Mouse (Mus musculus): ENCODE data around the gene Hykk. TPM values are rescaled to one million over a fixed set of nuclear protein-coding genes. Genes with fewer than 3 reads are reported as not detected.

The Hykk gene
- 0.01 TPM in 1 of 2 replicates, not detected in the other for polyA plus RNA-seq (2012)

GRCm38 (mm10) chr9:54917010-54917677 lies at the start of gene Hykk:
Hykk (plus strand) TSS chr9:54917283.
- TF ChIP-seq GATA1 (IDR thresholded peaks at IDR 0.05; ENCODE audit: low read length): no peak
- no peak for TF ChIP-seq TAL1 (IDR thresholded peaks at IDR 0.05; ENCODE audit: low read length)
- no peaks in the 10 kb centered on the region for H3K36me3 ChIP-seq (ENCODE audit: control insufficient read depth)
- peaks cover 19% of the 10 kb centered on the region for H3K27me3 ChIP-seq (ENCODE audit: control insufficient read depth)
- peak within 1 kb of the TSS; percentile 57 for H3K4me3 ChIP-seq (replicated peaks)
- peaks cover 5% of the 10 kb centered on the region for H3K9me3 ChIP-seq (ENCODE audit: control insufficient read depth, low read length)
- H3K4me1 ChIP-seq (ENCODE audit: control insufficient read depth): peaks cover 6% of the 10 kb centered on the region

GRCm38 (mm10) chr9:54878759-54879158 lies 38.3 kb upstream of the Hykk start:
- TF ChIP-seq TAL1 (IDR thresholded peaks at IDR 0.05; ENCODE audit: low read length) (no peak), GATA1 (IDR thresholded peaks at IDR 0.05; ENCODE audit: low read length) (no peak)
- peaks cover 82% of the 10 kb centered on the region for H3K36me3 ChIP-seq (ENCODE audit: control insufficient read depth)
- H3K4me3 ChIP-seq (replicated peaks): no peak overlapping the region
- no peaks in the 10 kb centered on the region for H3K9me3 ChIP-seq (ENCODE audit: control insufficient read depth, low read length)
- H3K27me3 ChIP-seq (ENCODE audit: control insufficient read depth): no peaks in the 10 kb centered on the region
- peaks cover 3% of the 10 kb centered on the region for H3K4me1 ChIP-seq (ENCODE audit: control insufficient read depth)

- peaks cover 74% of the 10 kb centered on the region for H3K36me3 ChIP-seq (ENCODE audit: control insufficient read depth)
- no peak overlapping the region for H3K4me3 ChIP-seq (replicated peaks)
- H3K9me3 ChIP-seq (ENCODE audit: control insufficient read depth, low read length): no peaks in the 10 kb centered on the region
- TF ChIP-seq TAL1 (IDR thresholded peaks at IDR 0.05; ENCODE audit: low read length) (no peak), GATA1 (IDR thresholded peaks at IDR 0.05; ENCODE audit: low read length) (no peak)
- H3K4me1 ChIP-seq (ENCODE audit: control insufficient read depth): no peaks in the 10 kb centered on the region
- no peaks in the 10 kb centered on the region for H3K27me3 ChIP-seq (ENCODE audit: control insufficient read depth)
These were observed 25.0 kb upstream of the Hykk start for GRCm38 (mm10) chr9:54892111-54892510.

GRCm38 (mm10) chr9:54897097-54897496 lies 20.0 kb upstream of the Hykk start:
- Histone ChIP-seq H3K36me3 (ENCODE audit: control insufficient read depth) (peaks cover 82% of the 10 kb centered on the region), H3K27me3 (ENCODE audit: control insufficient read depth) (no peaks in the 10 kb centered on the region), H3K4me1 (ENCODE audit: control insufficient read depth) (no peaks in the 10 kb centered on the region), H3K9me3 (ENCODE audit: control insufficient read depth, low read length) (no peaks in the 10 kb centered on the region), H3K4me3 (replicated peaks) (no peak overlapping the region)
- TF ChIP-seq GATA1 (IDR thresholded peaks at IDR 0.05; ENCODE audit: low read length): no peak
- no peak for TF ChIP-seq TAL1 (IDR thresholded peaks at IDR 0.05; ENCODE audit: low read length)

GRCm38 (mm10) chr9:54909446-54909845 lies 7.6 kb upstream of the Hykk start:
- Histone ChIP-seq H3K9me3 (ENCODE audit: control insufficient read depth, low read length) (no peaks in the 10 kb centered on the region), H3K36me3 (ENCODE audit: control insufficient read depth) (peaks cover 58% of the 10 kb centered on the region), H3K27me3 (ENCODE audit: control insufficient read depth) (no peaks in the 10 kb centered on the region), H3K4me3 (replicated peaks) (no peak overlapping the region), H3K4me1 (ENCODE audit: control insufficient read depth) (no peaks in the 10 kb centered on the region)
- TF ChIP-seq GATA1 (IDR thresholded peaks at IDR 0.05; ENCODE audit: low read length) (no peak), TAL1 (IDR thresholded peaks at IDR 0.05; ENCODE audit: low read length) (no peak)

- peaks cover 19% of the 10 kb centered on the region for H3K27me3 ChIP-seq (ENCODE audit: control insufficient read depth)
- H3K36me3 ChIP-seq (ENCODE audit: control insufficient read depth): peaks cover 9% of the 10 kb centered on the region
- H3K4me3 ChIP-seq (replicated peaks): no peak overlapping the region
- TF ChIP-seq TAL1 (IDR thresholded peaks at IDR 0.05; ENCODE audit: low read length): no peak
- TF ChIP-seq GATA1 (IDR thresholded peaks at IDR 0.05; ENCODE audit: low read length): no peak
- H3K4me1 ChIP-seq (ENCODE audit: control insufficient read depth): peaks cover 6% of the 10 kb centered on the region
- H3K9me3 ChIP-seq (ENCODE audit: control insufficient read depth, low read length): peaks cover 5% of the 10 kb centered on the region
These were observed 1.5 kb upstream of the Hykk start for GRCm38 (mm10) chr9:54915576-54915975.

GRCm38 (mm10) chr9:54916401-54916800 lies 682 bp upstream of the Hykk start:
- H3K27me3 ChIP-seq (ENCODE audit: control insufficient read depth): peaks cover 19% of the 10 kb centered on the region
- peaks cover 5% of the 10 kb centered on the region for H3K36me3 ChIP-seq (ENCODE audit: control insufficient read depth)
- H3K9me3 ChIP-seq (ENCODE audit: control insufficient read depth, low read length): peaks cover 5% of the 10 kb centered on the region
- H3K4me3 ChIP-seq (replicated peaks): no peak overlapping the region
- TF ChIP-seq GATA1 (IDR thresholded peaks at IDR 0.05; ENCODE audit: low read length): no peak
- no peak for TF ChIP-seq TAL1 (IDR thresholded peaks at IDR 0.05; ENCODE audit: low read length)
- peaks cover 6% of the 10 kb centered on the region for H3K4me1 ChIP-seq (ENCODE audit: control insufficient read depth)

GRCm38 (mm10) chr9:54918191-54918590 lies 1.1 kb downstream of the Hykk start:
- Histone ChIP-seq H3K36me3 (ENCODE audit: control insufficient read depth) (no peaks in the 10 kb centered on the region; the same call in 1 of the 2 replicates), H3K27me3 (ENCODE audit: control insufficient read depth) (peaks cover 19% of the 10 kb centered on the region), H3K4me3 (replicated peaks) (no peak overlapping the region), H3K9me3 (ENCODE audit: control insufficient read depth, low read length) (peaks cover 5% of the 10 kb centered on the region), H3K4me1 (ENCODE audit: control insufficient read depth) (peaks cover 6% of the 10 kb centered on the region)
- no peak for TF ChIP-seq GATA1 (IDR thresholded peaks at IDR 0.05; ENCODE audit: low read length)
- no peak for TF ChIP-seq TAL1 (IDR thresholded peaks at IDR 0.05; ENCODE audit: low read length)

GRCm38 (mm10) chr9:54918781-54919180 lies 1.7 kb downstream of the Hykk start:
- H3K27me3 ChIP-seq (ENCODE audit: control insufficient read depth): peaks cover 19% of the 10 kb centered on the region
- TF ChIP-seq TAL1 (IDR thresholded peaks at IDR 0.05; ENCODE audit: low read length) (no peak), GATA1 (IDR thresholded peaks at IDR 0.05; ENCODE audit: low read length) (no peak)
- H3K36me3 ChIP-seq (ENCODE audit: control insufficient read depth): no peaks in the 10 kb centered on the region; the same call in 1 of the 2 replicates
- peaks cover 5% of the 10 kb centered on the region for H3K9me3 ChIP-seq (ENCODE audit: control insufficient read depth, low read length)
- peaks cover 6% of the 10 kb centered on the region for H3K4me1 ChIP-seq (ENCODE audit: control insufficient read depth)
- H3K4me3 ChIP-seq (replicated peaks): no peak overlapping the region
